Comparison of ENCODE assay signal across 13 mouse cellular contexts in genomic region chr12:109457836-109458235, GRCm38 (mm10). TPM values are rescaled to one million over a fixed set of nuclear protein-coding genes. Genes with fewer than 3 reads are reported as not detected.
DNase-seq lines count a peak whose midpoint lies in the region; ATAC-seq lines count a peak whose summit lies in the region.
"Had no signal": no experiment of that assay in that cellular context is flagged by ENCODE, and none has a peak within 500 bp of the region (broad histone marks: within the 10 kb centered on the region; RNA-seq: fewer than 3 reads in every experiment).

No protein-coding gene starts in this region.

- H3K27me3 ChIP-seq in hindbrain, embryonic 12.5 days, result peaks cover 74% of the 10 kb centered on the region
- peaks cover 73% of the 10 kb centered on the region for H3K27me3 ChIP-seq in hindbrain, embryonic 13.5 days
- peaks cover 50% of the 10 kb centered on the region for H3K27me3 ChIP-seq in neural tube, embryonic 11.5 days (ENCODE audit: control insufficient read depth, insufficient read depth, low read length)
- H3K27me3 ChIP-seq in neural tube, embryonic 15.5 days (replicated peaks), result peaks cover 33% of the 10 kb centered on the region
- H3K27me3 ChIP-seq in hindbrain, embryonic 14.5 days (ENCODE audit: control insufficient read depth, insufficient read depth, low read length), result peaks cover 67% of the 10 kb centered on the region
- peaks cover 37% of the 10 kb centered on the region for H3K27me3 ChIP-seq in stomach, embryonic 16.5 days (ENCODE audit: control insufficient read depth, insufficient read depth, low read length)

- 29% methylated on average over 8 of the region's 8 CpGs for WGBS in hindbrain, embryonic 12.5 days
- 23% methylated on average over 8 of the region's 8 CpGs for WGBS in hindbrain, embryonic 13.5 days
- WGBS in neural tube, embryonic 11.5 days, result 28% methylated on average over 8 of the region's 8 CpGs
- WGBS in neural tube, embryonic 15.5 days, result 34% methylated on average over 8 of the region's 8 CpGs
- 24% methylated on average over 8 of the region's 8 CpGs for WGBS in hindbrain, embryonic 14.5 days
- 46% methylated on average over 8 of the region's 8 CpGs for WGBS in stomach, embryonic 16.5 days

- H3K9ac ChIP-seq in hindbrain, embryonic 12.5 days, result no peak overlapping the region
- H3K9ac ChIP-seq in hindbrain, embryonic 13.5 days, result no peak overlapping the region
- peak overlapping the region; percentile 24; the same call in 1 of the 2 replicates for H3K9ac ChIP-seq in neural tube, embryonic 11.5 days (ENCODE audit: low read length)
- H3K9ac ChIP-seq in neural tube, embryonic 15.5 days (replicated peaks), result no peak overlapping the region
- 0 out of 2 replicates have a peak overlapping the region, but pooled peaks have one; percentile 10 for H3K9ac ChIP-seq in hindbrain, embryonic 14.5 days
- H3K9ac ChIP-seq in stomach, embryonic 16.5 days (ENCODE audit: low read length), result 0 out of 2 replicates have a peak overlapping the region, but pooled peaks have one; percentile 39

- H3K9me3 ChIP-seq in hindbrain, embryonic 12.5 days (replicated peaks), result no peaks in the 10 kb centered on the region
- no peaks in the 10 kb centered on the region for H3K9me3 ChIP-seq in hindbrain, embryonic 13.5 days
- no peaks in the 10 kb centered on the region for H3K9me3 ChIP-seq in neural tube, embryonic 11.5 days (ENCODE audit: control insufficient read depth, low read length)
- no peaks in the 10 kb centered on the region for H3K9me3 ChIP-seq in neural tube, embryonic 15.5 days (replicated peaks)
- no peaks in the 10 kb centered on the region for H3K9me3 ChIP-seq in hindbrain, embryonic 14.5 days (ENCODE audit: control insufficient read depth, low read length)
- H3K9me3 ChIP-seq in stomach, embryonic 16.5 days (replicated peaks; ENCODE audit: control insufficient read depth, low read length), result no peaks in the 10 kb centered on the region

- H3K36me3 ChIP-seq in hindbrain, embryonic 12.5 days, result no peaks in the 10 kb centered on the region
- H3K36me3 ChIP-seq in hindbrain, embryonic 13.5 days, result no peaks in the 10 kb centered on the region
- H3K36me3 ChIP-seq in neural tube, embryonic 11.5 days (ENCODE audit: control insufficient read depth, insufficient read depth, low read length), result no peaks in the 10 kb centered on the region
- no peaks in the 10 kb centered on the region for H3K36me3 ChIP-seq in neural tube, embryonic 15.5 days
- no peaks in the 10 kb centered on the region for H3K36me3 ChIP-seq in hindbrain, embryonic 14.5 days (replicated peaks; ENCODE audit: control insufficient read depth, insufficient read depth)
- no peaks in the 10 kb centered on the region for H3K36me3 ChIP-seq in stomach, embryonic 16.5 days (ENCODE audit: control insufficient read depth, insufficient read depth, low read length)

- H3K4me2 ChIP-seq in hindbrain, embryonic 12.5 days (replicated peaks), result no peak overlapping the region; the same call in 1 of the 2 replicates
- H3K4me2 ChIP-seq in hindbrain, embryonic 13.5 days, result no peak overlapping the region
- H3K4me2 ChIP-seq in neural tube, embryonic 11.5 days (ENCODE audit: low read depth), result no peak overlapping the region
- no peak overlapping the region for H3K4me2 ChIP-seq in neural tube, embryonic 15.5 days
- H3K4me2 ChIP-seq in hindbrain, embryonic 14.5 days (replicated peaks), result no peak overlapping the region
- H3K4me2 ChIP-seq in stomach, embryonic 16.5 days (ENCODE audit: low read depth, low read length), result no peak overlapping the region

- peaks cover 64% of the 10 kb centered on the region for H3K4me1 ChIP-seq in hindbrain, embryonic 12.5 days
- peaks cover 67% of the 10 kb centered on the region for H3K4me1 ChIP-seq in hindbrain, embryonic 13.5 days (replicated peaks)
- H3K4me1 ChIP-seq in neural tube, embryonic 11.5 days (ENCODE audit: control insufficient read depth, insufficient read depth, low read length), result peaks cover 38% of the 10 kb centered on the region
- peaks cover 49% of the 10 kb centered on the region for H3K4me1 ChIP-seq in neural tube, embryonic 15.5 days
- peaks cover 47% of the 10 kb centered on the region for H3K4me1 ChIP-seq in hindbrain, embryonic 14.5 days (replicated peaks; ENCODE audit: control insufficient read depth, insufficient read depth, low read length)
- H3K4me1 ChIP-seq in stomach, embryonic 16.5 days (ENCODE audit: control insufficient read depth, insufficient read depth, low read length), result peaks cover 30% of the 10 kb centered on the region

- 0 out of 2 replicates have a peak overlapping the region, but pooled peaks have one; percentile 18 for H3K27ac ChIP-seq in hindbrain, embryonic 12.5 days
- H3K27ac ChIP-seq in hindbrain, embryonic 13.5 days, result no peak overlapping the region; the same call in 1 of the 2 replicates
- no peak overlapping the region for H3K27ac ChIP-seq in neural tube, embryonic 11.5 days (ENCODE audit: low read depth, low read length)
- H3K27ac ChIP-seq in neural tube, embryonic 15.5 days (replicated peaks), result no peak overlapping the region
- H3K27ac ChIP-seq in hindbrain, embryonic 14.5 days, result no peak overlapping the region
- no peak overlapping the region for H3K27ac ChIP-seq in stomach, embryonic 16.5 days (ENCODE audit: low read length)

- DNase-seq in neural tube, embryonic 11.5 days (ENCODE audit: low spot score), result no peak
- no peak for DNase-seq in hindbrain, embryonic 14.5 days (ENCODE audit: low spot score)
- no peak for DNase-seq in cerebellum, postnatal 36 days
- DNase-seq: cerebellum, postnatal 25 days; kidney, adult 8-10 months; layer of hippocampus, postnatal 36 days; lung, postnatal 36 days; right cerebral cortex, postnatal 25 days had no signal

- ATAC-seq in hindbrain, embryonic 12.5 days (ENCODE audit: low FRiP score), result no peak
- no peak for ATAC-seq in hindbrain, embryonic 13.5 days (ENCODE audit: low FRiP score)
- ATAC-seq in neural tube, embryonic 11.5 days (ENCODE audit: insufficient read depth, low FRiP score, low TSS enrichment), result no peak
- no peak for ATAC-seq in neural tube, embryonic 15.5 days (ENCODE audit: low FRiP score)
- ATAC-seq in hindbrain, embryonic 14.5 days (ENCODE audit: low FRiP score), result no peak
- no peak for ATAC-seq in stomach, embryonic 16.5 days (ENCODE audit: insufficient read depth, low FRiP score)

- H3K4me3 ChIP-seq in hindbrain, embryonic 12.5 days, result no peak overlapping the region
- no peak overlapping the region for H3K4me3 ChIP-seq in hindbrain, embryonic 13.5 days
- no peak overlapping the region for H3K4me3 ChIP-seq in neural tube, embryonic 11.5 days (ENCODE audit: low read depth, low read length)
- H3K4me3 ChIP-seq in neural tube, embryonic 15.5 days (replicated peaks), result no peak overlapping the region
- no peak overlapping the region for H3K4me3 ChIP-seq in hindbrain, embryonic 14.5 days (replicated peaks; ENCODE audit: low read length)
- no peak overlapping the region for H3K4me3 ChIP-seq in stomach, embryonic 16.5 days (replicated peaks; ENCODE audit: low read length)
- H3K4me3 ChIP-seq: erythroblast, embryonic 14.5 days had no signal

RNA-seq across cellular contexts. Expression of gene Dlk1, which starts 5.2 kb away (rescaled TPM):
- 140 and 145 TPM in 2 replicates for polyA plus RNA-seq in hindbrain, embryonic 12.5 days (2016; fragmentation: Nextera tagmentation; extraction: Ambion mirVana)
- 88.0 and 102 TPM in 2 replicates for polyA plus RNA-seq in hindbrain, embryonic 13.5 days (2015; fragmentation: Nextera tagmentation; extraction: Ambion mirVana)
- 112 and 120 TPM in 2 replicates for polyA plus RNA-seq in neural tube, embryonic 11.5 days (2014; fragmentation: Nextera tagmentation; extraction: Ambion mirVana)
- polyA plus RNA-seq in neural tube, embryonic 15.5 days (2015; fragmentation: Nextera tagmentation; extraction: Ambion mirVana), result 96.8 and 132 TPM in 2 replicates
- polyA plus RNA-seq in hindbrain, embryonic 14.5 days (2014; fragmentation: Nextera tagmentation; extraction: Ambion mirVana), result 62.6 and 73.4 TPM in 2 replicates
- 449 and 542 TPM in 2 replicates for polyA plus RNA-seq in stomach, embryonic 16.5 days (2015; fragmentation: Nextera tagmentation; extraction: Ambion mirVana)

Comparison
In these comparisons a context has a peak if more than half of its experiments do, and no peak if none do; other contexts are left out.
1. H3K9ac ChIP-seq: peak in neural tube, embryonic 11.5 days (single experiment), hindbrain, embryonic 14.5 days (single experiment) and stomach, embryonic 16.5 days (single experiment); none in hindbrain, embryonic 12.5 days (single experiment), hindbrain, embryonic 13.5 days (single experiment) and neural tube, embryonic 15.5 days (single experiment).